Mouse (Mus musculus) liver, embryonic 14.5 days (tissue): ENCODE results near the gene Sar1a.

Experiments
- CTCF ChIP-seq: IDR thresholded peaks from 2 replicates; pipeline ENCODE4 v1.5.1; 2016; ENCODE audit warnings: antibody characterized with exemption, low read depth, control low read depth
- EP300 ChIP-seq: IDR thresholded peaks from 2 replicates; pipeline ENCODE4 v1.6.1; 2016; ENCODE audit warnings: antibody characterized with exemption, low read depth

GRCm38 (mm10) chr10:61722215-61722614, 42.1 kb downstream of the Sar1a start:
- TF ChIP-seq CTCF = no peak
- no peak for TF ChIP-seq EP300
